Mouse (Mus musculus) midbrain, embryonic 12.5 days (tissue): ENCODE measurements around the gene Gmnn. TPM values are rescaled to one million over a fixed set of nuclear protein-coding genes. Genes with fewer than 3 reads are reported as not detected.

Source experiments
- ATAC-seq: fragments of 200-750 bp; cut with Nextera tagmentation; 2 replicates; pipeline ENCODE4 v1.8.0; 2017; ENCODE audit warnings: low read depth, moderate TSS enrichment, moderate library complexity; ENCODE audit not compliant: low FRiP score
- H3K27ac ChIP-seq: fragments of 300-500 bp; sonication (generic); replicated peaks from 2 replicates; pipeline ENCODE4 v1.5.1; 2016; ENCODE audit warnings: mild to moderate bottlenecking
- H3K27me3 ChIP-seq: fragments of 300-500 bp; sonication (generic); 2 replicates; pipeline ENCODE4 v1.6.1; 2016; ENCODE audit warnings: mild to moderate bottlenecking
- H3K36me3 ChIP-seq: fragments of 300-500 bp; sonication (generic); 2 replicates; pipeline ENCODE4 v1.6.1; 2016
- H3K4me1 ChIP-seq: fragments of 300-500 bp; sonication (generic); 2 replicates; pipeline ENCODE4 v1.6.1; 2016
- H3K4me2 ChIP-seq: fragments of 300-500 bp; sonication (generic); replicated peaks from 2 replicates; pipeline ENCODE4 v1.6.1; 2016; ENCODE audit warnings: mild to moderate bottlenecking, moderate library complexity
- H3K4me3 ChIP-seq: fragments of 300-500 bp; sonication (generic); 2 replicates; pipeline ENCODE4 v1.5.1; 2016; ENCODE audit warnings: mild to moderate bottlenecking
- H3K9ac ChIP-seq: fragments of 300-500 bp; sonication (generic); replicated peaks from 2 replicates; pipeline ENCODE4 v1.6.1; 2016; ENCODE audit warnings: mild to moderate bottlenecking, moderate library complexity
- H3K9me3 ChIP-seq: fragments of 300-500 bp; sonication (generic); 2 replicates; pipeline ENCODE4 v1.6.1; 2016; ENCODE audit warnings: mild to moderate bottlenecking
- WGBS: fragments of 180-500 bp; shearing (Covaris S2); methylation state at CpG from one replicate; pipeline ENCODE4 v1.1.7; 2016; 5-methylcytosine and 5-hydroxymethylcytosine counted together
- polyA plus RNA-seq: library from polyadenylated mRNA; unstranded; fragments of >200 nt; fragmentation: Nextera tagmentation; extraction: Ambion mirVana; gene quantifications from 2 replicates; pipeline ENCODE4 v1.2.1, GENCODE M21; 2016

The Gmnn gene
- polyA plus RNA-seq: 92.5 and 95.8 TPM in 2 replicates

- peak within 1 kb of the TSS; percentile 85 for H3K27ac ChIP-seq
- peak within 1 kb of the TSS; percentile 65 for H3K4me2 ChIP-seq
- ATAC-seq: peak; percentile 98
- H3K27me3 ChIP-seq: no peaks in the 10 kb centered on the region
- H3K9me3 ChIP-seq: no peaks in the 10 kb centered on the region
- peak within 1 kb of the TSS; percentile 95 for H3K4me3 ChIP-seq
- H3K9ac ChIP-seq: peak within 1 kb of the TSS; percentile 82
- H3K36me3 ChIP-seq: 0 out of 2 replicates have a peak, but pooled peaks cover 8% of the 10 kb centered on the region
- H3K4me1 ChIP-seq: peaks cover 9% of the 10 kb centered on the region
- WGBS: under 1% methylated on average over 77 of the region's 79 CpGs
Observed at GRCm38 (mm10) chr13:24761403-24762227, at the start of gene Gmnn. Gene Gmnn (minus strand): TSS chr13:24761923.

DNA sequence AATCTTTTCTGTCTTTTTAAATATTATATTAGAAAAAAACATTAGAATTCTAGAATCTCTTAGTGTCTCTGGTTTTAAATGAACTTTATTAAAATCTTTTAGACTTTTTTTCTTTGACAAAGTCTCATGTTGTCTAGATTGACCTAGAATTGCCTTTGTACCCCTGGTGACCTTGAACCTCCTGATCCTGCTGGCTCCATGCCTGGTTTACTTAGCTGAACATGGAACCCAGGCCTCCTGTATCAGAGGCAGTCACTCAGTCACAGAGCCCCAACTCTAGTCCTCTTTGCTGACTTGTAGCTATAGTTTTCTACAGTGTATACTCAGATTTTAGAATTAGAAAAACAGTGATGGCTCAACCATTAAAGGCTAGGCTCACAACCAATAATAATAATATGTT is 44.4 kb upstream of the Gmnn start:
- peaks cover 48% of the 10 kb centered on the region for H3K36me3 ChIP-seq
- H3K9me3 ChIP-seq: no peaks in the 10 kb centered on the region
- no peak overlapping the region for H3K9ac ChIP-seq
- no peak overlapping the region for H3K4me3 ChIP-seq
- H3K27ac ChIP-seq: no peak overlapping the region
- H3K4me1 ChIP-seq: peaks cover 19% of the 10 kb centered on the region
- no peak overlapping the region for H3K4me2 ChIP-seq
- no peaks in the 10 kb centered on the region for H3K27me3 ChIP-seq
- ATAC-seq: no peak

- H3K4me1 ChIP-seq: peaks cover 23% of the 10 kb centered on the region
- H3K27me3 ChIP-seq: no peaks in the 10 kb centered on the region
- no peaks in the 10 kb centered on the region for H3K9me3 ChIP-seq
- ATAC-seq: no peak
- no peak overlapping the region for H3K27ac ChIP-seq
- peak overlapping the region; percentile 95; the same call in 1 of the 2 replicates for H3K9ac ChIP-seq
- peak overlapping the region; percentile 99 for H3K4me3 ChIP-seq
- H3K36me3 ChIP-seq: peaks cover 22% of the 10 kb centered on the region
- peak overlapping the region; percentile 86 for H3K4me2 ChIP-seq
- WGBS: 21% methylated on average over 2 of the region's 2 CpGs
Observed at GRCm38 (mm10) chr13:24803196-24803595, 41.5 kb upstream of the Gmnn start.

DNA sequence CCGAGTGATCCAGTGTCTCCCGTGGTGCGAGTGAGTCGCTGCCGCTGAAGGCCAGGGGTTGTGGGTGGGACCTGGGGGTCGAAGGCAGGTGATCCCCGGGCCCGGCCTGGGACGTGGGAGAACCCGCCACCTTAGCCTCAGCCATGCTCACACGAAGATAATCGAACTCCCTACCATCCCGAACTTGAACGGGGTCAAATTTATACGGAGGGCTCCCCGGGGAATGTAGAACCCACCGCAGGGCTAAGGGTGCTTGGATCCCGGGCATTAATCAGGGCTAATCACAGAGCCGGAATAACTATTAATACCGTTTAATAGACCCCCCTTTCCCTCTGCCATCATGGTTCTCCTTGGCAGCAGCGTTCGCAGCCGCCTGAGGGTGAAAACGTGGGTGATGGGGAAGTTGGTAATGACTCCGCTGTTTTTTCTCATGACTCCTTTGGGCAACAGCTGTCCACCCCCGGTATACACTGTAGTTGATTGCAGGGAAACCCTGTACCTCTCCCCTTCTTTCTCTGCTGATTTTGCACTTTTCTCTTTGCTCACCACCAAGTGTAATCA is 40.5 kb upstream of the Gmnn start:
- Histone ChIP-seq H3K9ac (peak overlapping the region; percentile 95), H3K4me1 (peaks cover 23% of the 10 kb centered on the region), H3K4me3 (peak overlapping the region; percentile 99), H3K27me3 (no peaks in the 10 kb centered on the region), H3K9me3 (no peaks in the 10 kb centered on the region), H3K27ac (peak overlapping the region; percentile 98), H3K36me3 (peaks cover 12% of the 10 kb centered on the region), H3K4me2 (peak overlapping the region; percentile 86)
- 0% methylated on average over 26 of the region's 26 CpGs for WGBS
- ATAC-seq: no peak

- Histone ChIP-seq H3K27me3 (no peaks in the 10 kb centered on the region), H3K9me3 (no peaks in the 10 kb centered on the region), H3K4me2 (peak within 1 kb of the TSS; percentile 86), H3K9ac (peak within 1 kb of the TSS; percentile 95), H3K27ac (peak within 1 kb of the TSS; percentile 98), H3K4me3 (peak within 1 kb of the TSS; percentile 99), H3K36me3 (peaks cover 9% of the 10 kb centered on the region; the same call in 1 of the 2 replicates), H3K4me1 (peaks cover 23% of the 10 kb centered on the region)
- ATAC-seq: no peak; the same call in 1 of the 2 replicates
- WGBS: under 1% methylated on average over 45 of the region's 74 CpGs
Observed at GRCm38 (mm10) chr13:24801308-24801921, 39.7 kb upstream of the Gmnn start, which contains the start of gene BC005537. Gene BC005537 (plus strand): TSS chr13:24801657.

DNA sequence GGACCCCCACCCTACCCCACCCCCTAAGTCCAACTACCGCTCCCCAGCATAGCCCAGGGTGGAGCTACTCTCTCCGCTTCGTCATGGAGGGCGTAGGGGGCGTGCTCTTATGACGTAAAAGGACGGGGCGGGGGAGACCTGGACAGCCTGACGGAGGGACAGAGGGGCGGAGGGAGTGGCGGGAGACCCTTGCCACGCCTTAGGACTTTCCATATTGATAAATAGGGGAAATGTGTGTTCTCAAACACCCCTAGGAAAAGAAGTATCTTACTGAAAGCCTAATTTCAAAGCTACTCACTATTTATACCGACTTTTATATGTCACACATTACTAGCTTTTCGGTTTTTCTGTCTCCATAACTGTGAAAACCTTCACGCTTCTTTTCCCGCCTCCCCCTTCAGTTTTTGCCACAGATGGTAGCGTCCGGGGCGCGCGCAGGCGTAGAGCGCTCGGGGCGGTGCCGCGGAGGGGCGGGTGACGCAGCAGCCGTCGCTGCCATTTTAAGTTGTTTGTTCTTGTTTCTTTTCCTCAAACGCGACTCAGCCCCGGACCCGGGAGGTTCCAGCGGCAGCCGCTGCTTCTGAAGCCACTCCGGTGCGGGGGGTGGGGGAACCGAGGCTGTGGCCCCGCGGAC is 39.1 kb upstream of the Gmnn start:
- peaks cover 23% of the 10 kb centered on the region for H3K4me1 ChIP-seq
- ATAC-seq: peak; percentile 97
- no peaks in the 10 kb centered on the region for H3K9me3 ChIP-seq
- H3K9ac ChIP-seq: peak overlapping the region; percentile 95
- peak overlapping the region; percentile 98 for H3K27ac ChIP-seq
- H3K27me3 ChIP-seq: no peaks in the 10 kb centered on the region
- H3K4me3 ChIP-seq: peak overlapping the region; percentile 99
- peak overlapping the region; percentile 86 for H3K4me2 ChIP-seq
- 0 out of 2 replicates have a peak, but pooled peaks cover 6% of the 10 kb centered on the region for H3K36me3 ChIP-seq
- under 1% methylated on average over 42 of the region's 42 CpGs for WGBS

GRCm38 (mm10) chr13:24799925-24800673 is 38.4 kb upstream of the Gmnn start:
- H3K4me2 ChIP-seq: peak overlapping the region; percentile 74
- peak overlapping the region; percentile 99 for H3K4me3 ChIP-seq
- 0 out of 2 replicates have a peak, but pooled peaks have one; percentile 12 for ATAC-seq
- H3K9me3 ChIP-seq: no peaks in the 10 kb centered on the region
- no peaks in the 10 kb centered on the region for H3K27me3 ChIP-seq
- peak overlapping the region; percentile 66 for H3K9ac ChIP-seq
- peaks cover 23% of the 10 kb centered on the region for H3K4me1 ChIP-seq
- no peaks in the 10 kb centered on the region for H3K36me3 ChIP-seq
- H3K27ac ChIP-seq: peak overlapping the region; percentile 65
- 2% methylated on average over 31 of the region's 31 CpGs for WGBS

DNA sequence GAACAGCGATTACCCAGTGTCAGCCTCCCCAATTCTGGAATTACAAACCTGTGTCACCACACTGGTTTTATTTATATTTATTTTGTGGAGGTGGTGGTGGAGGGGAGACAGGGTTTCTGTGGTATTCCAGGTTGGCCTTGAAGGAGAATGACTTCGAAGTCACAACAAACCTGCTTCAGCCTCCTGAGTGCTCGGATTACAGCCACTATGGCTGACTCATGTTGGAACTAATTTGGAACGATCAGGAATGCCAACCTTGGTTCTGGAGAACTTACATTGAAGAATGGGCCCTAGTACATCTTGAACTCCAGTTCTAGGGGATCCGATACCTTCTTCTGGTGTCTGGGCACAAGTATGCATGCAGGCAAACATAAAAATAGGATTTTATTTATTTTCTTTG is 37.7 kb upstream of the Gmnn start:
- no peak overlapping the region for H3K9ac ChIP-seq
- WGBS: 75% methylated on average over 5 of the region's 5 CpGs
- H3K4me1 ChIP-seq: peaks cover 19% of the 10 kb centered on the region
- ATAC-seq: no peak
- H3K27ac ChIP-seq: no peak overlapping the region
- no peaks in the 10 kb centered on the region for H3K27me3 ChIP-seq
- no peaks in the 10 kb centered on the region for H3K9me3 ChIP-seq
- no peaks in the 10 kb centered on the region for H3K36me3 ChIP-seq
- H3K4me2 ChIP-seq: peak overlapping the region; percentile 74
- peak overlapping the region; percentile 99 for H3K4me3 ChIP-seq

DNA sequence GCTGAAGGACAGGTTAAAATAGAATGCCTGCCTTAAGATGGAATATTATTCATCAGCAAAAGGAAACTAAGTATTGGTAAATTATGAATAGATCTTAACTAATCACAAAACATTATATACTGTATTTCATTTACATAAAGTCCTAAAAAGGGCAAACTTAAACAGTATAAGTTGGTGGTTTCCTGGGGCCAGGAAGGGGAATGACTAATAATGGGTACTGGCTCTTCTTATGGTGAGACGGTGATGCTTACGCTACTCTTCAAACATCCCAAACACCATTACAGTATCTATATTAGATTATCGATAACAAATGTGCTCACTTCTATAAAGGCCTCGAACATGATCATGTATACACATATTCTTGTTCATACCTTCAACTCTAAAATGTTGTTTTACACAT is 37.0 kb upstream of the Gmnn start:
- H3K36me3 ChIP-seq: no peaks in the 10 kb centered on the region
- no peak for ATAC-seq
- H3K4me3 ChIP-seq: no peak overlapping the region
- no peak overlapping the region for H3K27ac ChIP-seq
- H3K4me1 ChIP-seq: peaks cover 14% of the 10 kb centered on the region
- H3K9ac ChIP-seq: no peak overlapping the region
- H3K27me3 ChIP-seq: no peaks in the 10 kb centered on the region
- no peaks in the 10 kb centered on the region for H3K9me3 ChIP-seq
- WGBS: 94% methylated on average over 4 of the region's 4 CpGs
- H3K4me2 ChIP-seq: no peak overlapping the region

- H3K4me3 ChIP-seq: no peak overlapping the region
- ATAC-seq: no peak
- H3K27ac ChIP-seq: no peak overlapping the region
- no peak overlapping the region for H3K9ac ChIP-seq
- no peaks in the 10 kb centered on the region for H3K27me3 ChIP-seq
- no peak overlapping the region for H3K4me2 ChIP-seq
- no peaks in the 10 kb centered on the region for H3K9me3 ChIP-seq
- 92% methylated on average over 9 of the region's 9 CpGs for WGBS
- H3K4me1 ChIP-seq: no peaks in the 10 kb centered on the region
- no peaks in the 10 kb centered on the region for H3K36me3 ChIP-seq
Observed at GRCm38 (mm10) chr13:24792411-24793045, 30.8 kb upstream of the Gmnn start.

- Histone ChIP-seq H3K9ac (no peak overlapping the region), H3K4me3 (no peak overlapping the region), H3K9me3 (no peaks in the 10 kb centered on the region), H3K27ac (no peak overlapping the region), H3K4me1 (no peaks in the 10 kb centered on the region), H3K27me3 (no peaks in the 10 kb centered on the region), H3K4me2 (no peak overlapping the region), H3K36me3 (no peaks in the 10 kb centered on the region)
- 76% methylated on average over 2 of the region's 2 CpGs for WGBS
- no peak for ATAC-seq
Observed at GRCm38 (mm10) chr13:24791349-24791748, 29.6 kb upstream of the Gmnn start.
